Mouse (Mus musculus): ENCODE measurements around the gene Cacna2d2. TPM values are rescaled to one million over a fixed set of nuclear protein-coding genes. Genes with fewer than 3 reads are reported as not detected.

Cacna2d2 gene
- polyA plus RNA-seq (2017; shearing (Covaris generic)), result 0.09 TPM

DNA sequence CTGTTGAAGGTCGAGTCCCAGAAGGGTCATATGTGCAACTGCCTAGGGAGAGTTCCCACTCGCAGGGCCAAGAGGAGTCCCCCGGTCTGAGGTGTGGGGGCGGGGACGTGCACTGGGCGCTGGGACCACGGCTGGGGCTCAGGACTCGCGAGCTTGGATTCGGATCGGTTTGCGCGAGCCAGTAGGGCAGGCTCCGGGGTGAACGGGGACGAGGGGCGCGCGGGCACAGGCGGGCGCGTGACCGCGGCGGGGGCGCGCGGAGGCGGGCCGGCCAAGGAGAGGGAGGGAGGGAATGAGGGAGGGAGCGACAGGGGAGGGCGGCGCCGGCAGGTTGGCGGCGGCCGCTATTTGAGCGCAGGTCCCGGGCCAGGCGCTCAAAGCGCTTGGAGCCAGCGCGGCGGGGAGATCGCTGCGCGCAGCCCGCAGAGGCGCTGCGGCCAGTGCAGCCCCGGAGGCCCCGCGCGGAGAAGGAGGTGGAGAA is at the start of gene Cacna2d2:
Gene Cacna2d2, plus strand, starts transcription at position 122 of the 481 bp plus-strand sequence.

DNA sequence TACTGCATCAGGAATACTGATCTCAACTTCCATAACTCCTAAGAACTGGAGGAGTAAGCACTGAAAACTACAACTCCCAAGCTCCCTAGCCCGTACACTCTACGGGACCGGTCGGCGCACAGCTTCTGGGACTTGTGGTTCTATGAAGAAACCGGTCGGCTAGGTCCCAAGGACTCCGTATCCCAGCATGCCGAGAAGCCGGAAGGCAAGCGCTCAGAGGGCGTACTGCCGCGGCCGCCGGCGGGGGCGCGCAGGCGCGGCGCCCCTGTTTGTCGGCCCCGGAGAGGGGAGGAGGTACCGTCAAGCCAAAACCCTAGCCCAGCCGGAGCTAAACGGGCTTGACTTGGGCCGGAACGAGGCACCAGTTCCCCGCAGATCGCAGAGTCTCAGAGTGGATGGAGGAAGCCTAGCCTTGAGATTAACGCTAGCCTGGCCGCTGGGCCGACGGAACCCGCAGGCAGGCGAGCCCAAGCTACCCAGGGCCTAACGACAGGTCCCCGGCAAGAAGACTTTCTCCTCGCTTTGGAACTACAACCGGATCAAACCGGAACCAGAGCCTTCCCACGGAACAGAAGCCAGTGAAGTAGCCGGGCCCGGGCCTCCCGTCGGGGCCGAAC is 134.5 kb downstream of the Cacna2d2 start, which contains the start of gene Tmem115:
Gene Tmem115, plus strand, starts transcription at position 155 of the 617 bp plus-strand sequence.

DNA sequence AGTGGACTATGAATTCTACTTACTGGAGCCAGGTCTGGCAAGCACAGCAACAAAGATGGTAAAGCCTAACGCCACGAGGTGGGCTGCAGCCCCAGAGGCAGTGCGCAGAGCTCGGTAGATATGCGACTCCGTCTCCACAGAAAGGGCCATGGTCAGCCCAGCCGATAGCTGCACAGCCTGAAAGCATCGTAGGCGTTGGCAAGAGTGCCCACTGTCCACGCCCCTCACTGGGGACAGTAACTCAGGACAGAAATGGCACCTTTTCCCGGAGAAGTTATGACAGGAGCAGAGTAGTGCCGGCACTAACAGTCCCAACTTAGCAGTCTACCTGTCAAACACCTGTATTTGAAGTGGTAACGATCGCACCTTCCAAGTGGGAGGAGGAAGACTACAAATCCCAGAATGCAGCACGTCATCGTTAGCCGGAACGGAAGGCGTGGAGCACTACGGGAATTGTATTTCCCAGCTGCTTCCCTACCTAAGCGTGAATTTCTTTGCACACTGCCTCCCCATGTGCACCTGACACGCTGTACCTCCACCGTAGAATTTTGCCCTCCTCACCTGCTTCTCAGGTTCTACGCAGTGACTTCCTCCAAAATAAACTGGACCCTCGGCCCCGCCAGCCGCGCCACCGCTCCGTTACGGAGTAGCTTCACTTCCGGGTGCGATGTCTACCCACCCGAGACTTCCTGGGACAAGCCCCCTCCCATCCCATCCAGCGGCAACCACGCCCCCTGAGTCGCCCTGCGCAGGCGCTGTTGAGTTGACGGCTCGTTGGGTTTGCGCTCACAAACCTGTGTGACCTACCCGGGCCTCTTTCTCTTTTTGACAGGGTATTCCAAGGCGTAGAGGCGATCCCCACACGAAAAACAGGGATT is 142.3 kb downstream of the Cacna2d2 start, which contains the start of the genes Cyb561d2 and Nprl2:
Gene Cyb561d2, minus strand, starts transcription at position 720 of the 878 bp plus-strand sequence.
Gene Nprl2, plus strand, starts transcription at position 753 of the 878 bp plus-strand sequence.

GRCm38 (mm10) chr9:107547026-107547425 is 147.6 kb downstream of the Cacna2d2 start, which contains the start of gene Zmynd10:
TSS of gene Zmynd10 (plus strand) at chr9:107547298.

GRCm38 (mm10) chr9:107551117-107551889 is 151.9 kb downstream of the Cacna2d2 start, which contains the start of gene Rassf1:
TSS of gene Rassf1 (plus strand) at chr9:107551555.

DNA sequence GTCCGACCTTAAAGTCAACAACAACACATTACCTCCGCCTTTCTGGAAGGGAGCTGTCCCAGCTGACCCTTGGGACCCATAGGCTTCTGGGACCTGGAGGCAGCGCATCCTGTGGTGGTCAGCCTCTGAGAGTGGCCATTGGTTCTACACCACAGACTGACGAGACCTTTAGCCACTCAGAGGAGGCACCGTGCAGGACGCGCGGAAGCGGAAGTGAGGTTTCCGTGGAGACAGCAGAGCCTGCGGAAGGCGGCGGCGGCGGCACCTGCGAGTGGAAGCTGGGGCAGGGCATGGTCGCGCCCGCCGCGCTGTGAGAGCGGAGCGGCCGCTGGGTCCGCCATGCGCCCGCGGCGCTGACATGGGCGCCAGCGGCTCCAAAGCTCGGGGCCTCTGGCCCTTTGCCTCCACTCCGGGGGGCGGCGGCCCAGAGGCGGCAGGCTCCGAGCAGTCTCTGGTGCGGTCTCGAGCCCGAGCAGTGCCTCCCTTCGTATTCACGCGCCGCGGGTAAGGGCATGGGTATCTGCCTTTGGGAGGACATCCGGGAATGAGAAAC is 163.7 kb downstream of the Cacna2d2 start, which contains the start of gene Tusc2:
Gene Tusc2, plus strand, starts transcription at position 227 of the 553 bp plus-strand sequence.

DNA sequence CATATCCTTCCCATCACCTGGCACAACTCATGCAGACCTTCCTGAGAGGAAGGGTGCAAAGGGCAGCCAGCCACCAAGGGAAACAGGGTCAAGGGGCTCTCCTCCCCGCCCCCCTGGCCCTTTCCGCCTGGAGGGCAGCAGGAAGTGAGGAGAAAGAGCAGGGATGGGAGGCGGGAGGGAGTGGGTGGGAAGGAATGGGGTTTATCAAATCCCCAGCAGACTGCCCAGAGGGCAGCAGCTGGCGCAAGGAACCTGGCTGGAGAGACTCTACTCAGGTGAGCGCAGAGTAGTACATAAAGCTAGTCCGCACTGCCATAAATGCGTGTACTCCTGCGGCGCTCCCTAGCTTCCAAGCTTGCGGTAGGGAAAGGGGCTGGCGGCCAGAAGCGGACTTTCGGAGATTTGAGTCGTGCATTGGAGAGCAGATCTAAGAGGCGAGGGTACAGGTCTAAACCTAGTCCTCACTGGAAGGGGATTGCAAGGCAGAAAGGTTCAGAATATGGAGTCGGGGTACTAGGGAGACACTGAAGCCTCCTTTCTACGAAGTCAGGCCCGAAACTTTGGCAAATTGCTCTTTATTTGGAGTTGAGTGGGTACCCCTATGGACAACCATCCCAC is 168.4 kb downstream of the Cacna2d2 start, which contains the start of gene Hyal2:
Gene Hyal2, plus strand, starts transcription at position 244 of the 618 bp plus-strand sequence.

GRCm38 (mm10) chr9:107576357-107577107 is 177.1 kb downstream of the Cacna2d2 start, which contains the start of gene Hyal1:
TSS of gene Hyal1 (plus strand) at chr9:107576927.

GRCm38 (mm10) chr9:107578587-107578986 is 179.2 kb downstream of the Cacna2d2 start, which contains the start of gene Naa80:
TSS of gene Naa80 (plus strand) at chr9:107578887.

Other genes with a start within 250 kb of the Cacna2d2 start
- 0.60 TPM for gene Dock3, start 167.7 kb upstream of the Cacna2d2 start, polyA plus RNA-seq (2017; shearing (Covaris generic))
- 97.6 TPM for gene Mapkapk3, start 109.7 kb upstream of the Cacna2d2 start, polyA plus RNA-seq (2017; shearing (Covaris generic))
- 167 TPM for gene Cish, start 103.6 kb upstream of the Cacna2d2 start, polyA plus RNA-seq (2017; shearing (Covaris generic))
- 6.2 TPM for gene Hemk1, start 61.3 kb upstream of the Cacna2d2 start, polyA plus RNA-seq (2017; shearing (Covaris generic))
- 0.34 TPM for gene 6430571L13Rik, start 59.0 kb upstream of the Cacna2d2 start, polyA plus RNA-seq (2017; shearing (Covaris generic))
- gene Tmem115, start 134.3 kb downstream of the Cacna2d2 start, polyA plus RNA-seq (2017; shearing (Covaris generic)), result 55.2 TPM
- 27.9 TPM for gene Cyb561d2, start 142.6 kb downstream of the Cacna2d2 start, polyA plus RNA-seq (2017; shearing (Covaris generic))
- gene Nprl2, start 142.6 kb downstream of the Cacna2d2 start, polyA plus RNA-seq (2017; shearing (Covaris generic)), result 47.6 TPM
- 3.1 TPM for gene Zmynd10, start 147.7 kb downstream of the Cacna2d2 start, polyA plus RNA-seq (2017; shearing (Covaris generic))
- 165 TPM for gene Rassf1, start 151.9 kb downstream of the Cacna2d2 start, polyA plus RNA-seq (2017; shearing (Covaris generic))
- gene Tusc2, start 163.6 kb downstream of the Cacna2d2 start, polyA plus RNA-seq (2017; shearing (Covaris generic)), result 39.7 TPM
- gene Hyal2, start 168.3 kb downstream of the Cacna2d2 start, polyA plus RNA-seq (2017; shearing (Covaris generic)), result 3.9 TPM
- gene Hyal1, start 177.3 kb downstream of the Cacna2d2 start, polyA plus RNA-seq (2017; shearing (Covaris generic)), result 1.8 TPM
- 11.1 TPM for gene Naa80, start 179.3 kb downstream of the Cacna2d2 start, polyA plus RNA-seq (2017; shearing (Covaris generic))
- 0.35 TPM for gene Hyal3, start 181.2 kb downstream of the Cacna2d2 start, polyA plus RNA-seq (2017; shearing (Covaris generic))
- 17.4 TPM for gene Ifrd2, start 188.0 kb downstream of the Cacna2d2 start, polyA plus RNA-seq (2017; shearing (Covaris generic))
- gene Sema3b, start 209.6 kb downstream of the Cacna2d2 start, polyA plus RNA-seq (2017; shearing (Covaris generic)), result not detected
- gene Gnai2, start 235.8 kb downstream of the Cacna2d2 start, polyA plus RNA-seq (2017; shearing (Covaris generic)), result 638 TPM

All from effector memory CD4-positive, alpha-beta T cell, adult 5 months (primary cell).